Mouse (Mus musculus): ENCODE data around the gene Cyp3a41b. TPM values are rescaled to one million over a fixed set of nuclear protein-coding genes. Genes with fewer than 3 reads are reported as not detected.

Gene Cyp3a41b
- polyA plus RNA-seq (2012; rRNA removed) = not detected in 2 replicates

GRCm38 (mm10) chr5:145584630-145585029, at the start of gene Cyp3a41b:
Gene Cyp3a41b (minus strand): TSS chr5:145584730.

Other genes starting within 250 kb of the Cyp3a41b start
- not detected in 2 replicates for gene Cyp3a57, start 239.5 kb downstream of the Cyp3a41b start, polyA plus RNA-seq (2012; rRNA removed)
- gene Cyp3a16, start 115.0 kb downstream of the Cyp3a41b start, polyA plus RNA-seq (2012; rRNA removed) = not detected in 2 replicates
- not detected in 2 replicates for gene Cyp3a41a, start 135.4 kb upstream of the Cyp3a41b start, polyA plus RNA-seq (2012; rRNA removed)
- not detected in 2 replicates for gene Cyp3a44, start 221.1 kb upstream of the Cyp3a41b start, polyA plus RNA-seq (2012; rRNA removed)